Mouse (Mus musculus): ENCODE measurements at regions not wholly inside any gene's neighbourhood (a gene's known extent, or its start where the extent isn't known, plus 50 kb on each side); places are given as distances from the start of the nearest gene placed in this dataset.
A peak's percentile ranks its signal among the peaks of the same experiment; 100 is the strongest.

- DNase-seq: no peak
Measured at GRCm38 (mm10) chr14:76625589-76626368, 69.1 kb upstream of the Serp2 start.

GRCm38 (mm10) chr14:76624626-76625378, 68.1 kb upstream of the Serp2 start:
- no peak for DNase-seq

- no peak for DNase-seq
Measured at GRCm38 (mm10) chr14:76623371-76623988, 66.8 kb upstream of the Serp2 start.

- no peak for DNase-seq
Measured at GRCm38 (mm10) chr14:76622634-76623291, 66.1 kb upstream of the Serp2 start.

- DNase-seq: no peak
Measured at GRCm38 (mm10) chr14:76619038-76619409, 62.3 kb upstream of the Serp2 start.

GRCm38 (mm10) chr14:76618331-76619037, 61.8 kb upstream of the Serp2 start:
- DNase-seq: no peak

- no peak for DNase-seq
Measured at GRCm38 (mm10) chr14:76617889-76618288, 61.2 kb upstream of the Serp2 start.

- peak; percentile 66 for DNase-seq
Measured at GRCm38 (mm10) chr14:76617447-76617846, 60.8 kb upstream of the Serp2 start.

GRCm38 (mm10) chr14:76616367-76616683, 59.6 kb upstream of the Serp2 start:
- no peak for DNase-seq

- DNase-seq: no peak
Measured at GRCm38 (mm10) chr14:76615603-76616366, 59.1 kb upstream of the Serp2 start.

- no peak for DNase-seq
Measured at GRCm38 (mm10) chr14:76615182-76615581, 58.5 kb upstream of the Serp2 start.

- DNase-seq: no peak
Measured at GRCm38 (mm10) chr14:76614682-76615081, 58.0 kb upstream of the Serp2 start.

GRCm38 (mm10) chr14:76613604-76614003, 56.9 kb upstream of the Serp2 start:
- no peak for DNase-seq

- DNase-seq: peak; percentile 91
Measured at GRCm38 (mm10) chr14:76610429-76611378, 54.0 kb upstream of the Serp2 start.

Measured in cerebellum, adult 9-11 months (tissue).